ENCODE assay signal across 9 mouse cellular contexts in genomic region chr9:42108369-42108951, GRCm38 (mm10). TPM values are rescaled to one million over a fixed set of nuclear protein-coding genes. Genes with fewer than 3 reads are reported as not detected.
A peak's percentile ranks its signal among the peaks of the same experiment; 100 is the strongest.
DNase-seq lines count a peak whose midpoint lies in the region; ATAC-seq and TF ChIP-seq lines count a peak whose summit lies in the region.
"Had no signal": no experiment of that assay in that cellular context is flagged by ENCODE, and none has a peak within 500 bp of the region (broad histone marks: within the 10 kb centered on the region; RNA-seq: fewer than 3 reads in every experiment).

No protein-coding gene starts in this region.

- H3K4me3 ChIP-seq in intestine, postnatal 0 days (ENCODE audit: low read depth, low read length) = no peak overlapping the region
- H3K4me3 ChIP-seq in hindbrain, embryonic 11.5 days (ENCODE audit: low read depth, low read length) = no peak overlapping the region
- no peak overlapping the region for H3K4me3 ChIP-seq in hindbrain, embryonic 12.5 days
- H3K4me3 ChIP-seq: midbrain, embryonic 12.5 days had no signal

- no peaks in the 10 kb centered on the region for H3K27me3 ChIP-seq in intestine, postnatal 0 days (replicated peaks; ENCODE audit: control insufficient read depth, insufficient read depth, low read length)
- no peaks in the 10 kb centered on the region for H3K27me3 ChIP-seq in hindbrain, embryonic 11.5 days (ENCODE audit: control insufficient read depth, insufficient read depth, low read length)
- H3K27me3 ChIP-seq in hindbrain, embryonic 12.5 days = no peaks in the 10 kb centered on the region
- H3K27me3 ChIP-seq: midbrain, embryonic 12.5 days had no signal

- no peaks in the 10 kb centered on the region for H3K36me3 ChIP-seq in intestine, postnatal 0 days (ENCODE audit: control insufficient read depth, insufficient read depth)
- H3K36me3 ChIP-seq in hindbrain, embryonic 11.5 days (ENCODE audit: control insufficient read depth, insufficient read depth, low read length) = no peaks in the 10 kb centered on the region
- no peaks in the 10 kb centered on the region; the same call in none of the 2 replicates for H3K36me3 ChIP-seq in hindbrain, embryonic 12.5 days
- H3K36me3 ChIP-seq: midbrain, embryonic 12.5 days had no signal

- no peak overlapping the region for H3K9ac ChIP-seq in intestine, postnatal 0 days (ENCODE audit: low read depth, low read length)
- H3K9ac ChIP-seq in hindbrain, embryonic 11.5 days (ENCODE audit: low read depth, low read length) = no peak overlapping the region
- H3K9ac ChIP-seq in hindbrain, embryonic 12.5 days = no peak overlapping the region
- H3K9ac ChIP-seq: midbrain, embryonic 12.5 days had no signal

- H3K9me3 ChIP-seq in intestine, postnatal 0 days (ENCODE audit: control insufficient read depth) = no peaks in the 10 kb centered on the region
- H3K9me3 ChIP-seq in hindbrain, embryonic 11.5 days (ENCODE audit: control insufficient read depth, low read length) = no peaks in the 10 kb centered on the region
- no peaks in the 10 kb centered on the region for H3K9me3 ChIP-seq in hindbrain, embryonic 12.5 days (replicated peaks)

- no peak for TF ChIP-seq CTCF in intestine, postnatal 0 days (IDR thresholded peaks at IDR 0.05; ENCODE audit: low read depth)

- H3K27ac ChIP-seq in intestine, postnatal 0 days (ENCODE audit: low read depth, low read length) = peak overlapping the region; percentile 21; the same call in 1 of the 2 replicates
- H3K27ac ChIP-seq in hindbrain, embryonic 11.5 days (ENCODE audit: low read depth, low read length) = no peak overlapping the region
- no peak overlapping the region for H3K27ac ChIP-seq in hindbrain, embryonic 12.5 days
- H3K27ac ChIP-seq: midbrain, embryonic 12.5 days had no signal

- DNase-seq in right cerebral cortex, postnatal 25 days = peak; percentile 61
- no peak for DNase-seq in right cerebral cortex, postnatal 10 days (ENCODE audit: low spot score in 2 of 2)
- peak; percentile 48 for DNase-seq in adrenal gland, postnatal 10 days
- peak; percentile 89 for DNase-seq in lung, postnatal 36 days
- DNase-seq in hindbrain, embryonic 11.5 days (ENCODE audit: low spot score) = no peak
- no peak for DNase-seq in gastrocnemius, postnatal 25 days

- 37% methylated on average over 6 of the region's 6 CpGs for WGBS in intestine, postnatal 0 days
- 60% methylated on average over 6 of the region's 6 CpGs for WGBS in hindbrain, embryonic 11.5 days
- 47% methylated on average over 6 of the region's 6 CpGs for WGBS in hindbrain, embryonic 12.5 days

- peak; percentile 37; the same call in 1 of the 2 replicates for ATAC-seq in intestine, postnatal 0 days
- ATAC-seq in hindbrain, embryonic 11.5 days (ENCODE audit: low FRiP score) = no peak
- ATAC-seq in hindbrain, embryonic 12.5 days (ENCODE audit: low FRiP score) = no peak

- H3K4me2 ChIP-seq in intestine, postnatal 0 days (replicated peaks; ENCODE audit: low read depth) = no peak overlapping the region
- H3K4me2 ChIP-seq in hindbrain, embryonic 11.5 days (replicated peaks; ENCODE audit: low read depth, low read length) = no peak overlapping the region
- no peak overlapping the region for H3K4me2 ChIP-seq in hindbrain, embryonic 12.5 days (replicated peaks)
- H3K4me2 ChIP-seq: midbrain, embryonic 12.5 days had no signal

- peaks cover 15% of the 10 kb centered on the region for H3K4me1 ChIP-seq in intestine, postnatal 0 days (replicated peaks; ENCODE audit: control insufficient read depth, insufficient read depth, low read length)
- H3K4me1 ChIP-seq in hindbrain, embryonic 11.5 days (replicated peaks; ENCODE audit: control insufficient read depth, insufficient read depth, low read length) = no peaks in the 10 kb centered on the region
- peaks cover 14% of the 10 kb centered on the region for H3K4me1 ChIP-seq in hindbrain, embryonic 12.5 days

RNA-seq across cellular contexts. Expression of gene Sorl1, which starts 15.6 kb away (rescaled TPM):
- total RNA-seq in adrenal gland, postnatal 10 days (2021) = 10 to 100 TPM; 10.4 to 17.5 TPM
- 2.8 and 3.6 TPM in 2 replicates for polyA plus RNA-seq in intestine, postnatal 0 days (2015; fragmentation: Nextera tagmentation; extraction: Ambion mirVana)
- polyA plus RNA-seq in hindbrain, embryonic 11.5 days (2014; fragmentation: Nextera tagmentation; extraction: Ambion mirVana) = 7.4 and 7.6 TPM in 2 replicates
- total RNA-seq in gastrocnemius, postnatal 25 days (2021) = 10 to 100 TPM; 35.8 to 36.1 TPM
- 14.5 and 15.7 TPM in 2 replicates for polyA plus RNA-seq in hindbrain, embryonic 12.5 days (2016; fragmentation: Nextera tagmentation; extraction: Ambion mirVana)

Comparison
In these comparisons a context has a peak if more than half of its experiments do, and no peak if none do; other contexts are left out.
1. DNase-seq: peak in right cerebral cortex, postnatal 25 days (single experiment), adrenal gland, postnatal 10 days (single experiment) and lung, postnatal 36 days (single experiment); none in right cerebral cortex, postnatal 10 days (0 of 2), hindbrain, embryonic 11.5 days (single experiment) and gastrocnemius, postnatal 25 days (single experiment).